Mouse (Mus musculus) lung, postnatal 25 days (tissue): ENCODE data around the gene Gcgr.
"Not testable (repeated sequence)": the region's sequence is repeated elsewhere in the genome, so short reads cannot be mapped to it uniquely, and the experiment has no call there.

Experiments used
- DNase-seq: peaks from one replicate; pipeline ENCODE4 v3.0.0; 2022; ENCODE audit warnings: low spot score

Gcgr gene

GRCm38 (mm10) chr11:120506899-120507298, 23.6 kb upstream of the Gcgr start:
- DNase-seq, result no peak

- peak; percentile 86 for DNase-seq
Observed at GRCm38 (mm10) chr11:120507611-120508289, 22.7 kb upstream of the Gcgr start.

- no peak for DNase-seq
Observed at GRCm38 (mm10) chr11:120508290-120508870, 22.1 kb upstream of the Gcgr start.

- no peak for DNase-seq
Observed at GRCm38 (mm10) chr11:120509940-120510339, 20.6 kb upstream of the Gcgr start.

GRCm38 (mm10) chr11:120510375-120511030, 20.0 kb upstream of the Gcgr start:
- DNase-seq, result no peak

GRCm38 (mm10) chr11:120512790-120513453, 17.6 kb upstream of the Gcgr start:
- no peak for DNase-seq

GRCm38 (mm10) chr11:120514262-120514661, 16.2 kb upstream of the Gcgr start:
- DNase-seq, result not testable (repeated sequence)

- DNase-seq, result peak; percentile 92
Observed at GRCm38 (mm10) chr11:120515611-120516010, 14.9 kb upstream of the Gcgr start.

- DNase-seq, result no peak
Observed at GRCm38 (mm10) chr11:120517147-120517546, 13.4 kb upstream of the Gcgr start.

GRCm38 (mm10) chr11:120518027-120518426, 12.5 kb upstream of the Gcgr start:
- peak; percentile 74 for DNase-seq

GRCm38 (mm10) chr11:120518558-120518957, 11.9 kb upstream of the Gcgr start:
- DNase-seq, result no peak

- DNase-seq, result peak; percentile 73
Observed at GRCm38 (mm10) chr11:120519738-120520137, 10.8 kb upstream of the Gcgr start.

- no peak for DNase-seq
Observed at GRCm38 (mm10) chr11:120520498-120520897, 10.0 kb upstream of the Gcgr start.

GRCm38 (mm10) chr11:120520967-120521540, 9.4 kb upstream of the Gcgr start:
- no peak for DNase-seq

- DNase-seq, result no peak
Observed at GRCm38 (mm10) chr11:120522581-120522980, 7.9 kb upstream of the Gcgr start.

- no peak for DNase-seq
Observed at GRCm38 (mm10) chr11:120525959-120526358, 4.5 kb upstream of the Gcgr start.

GRCm38 (mm10) chr11:120527690-120528354, 2.7 kb upstream of the Gcgr start:
- DNase-seq, result no peak

- no peak for DNase-seq
Observed at GRCm38 (mm10) chr11:120528903-120529302, 1.6 kb upstream of the Gcgr start.

GRCm38 (mm10) chr11:120531646-120532045, 1.1 kb downstream of the Gcgr start:
- DNase-seq, result no peak

- DNase-seq, result no peak
Observed at GRCm38 (mm10) chr11:120534093-120534492, 3.6 kb downstream of the Gcgr start.

GRCm38 (mm10) chr11:120535145-120535544, 4.6 kb downstream of the Gcgr start:
- DNase-seq, result no peak

GRCm38 (mm10) chr11:120535804-120536203, 5.3 kb downstream of the Gcgr start:
- no peak for DNase-seq
